Mouse (Mus musculus): Measurements from ENCODE around the gene Cd300c. TPM values are rescaled to one million over a fixed set of nuclear protein-coding genes. Genes with fewer than 3 reads are reported as not detected.
A peak's percentile ranks its signal among the peaks of the same experiment; 100 is the strongest.
"Not testable (repeated sequence)": the region's sequence is repeated elsewhere in the genome, so short reads cannot be mapped to it uniquely, and the experiment has no call there.

The Cd300c gene
- polyA plus RNA-seq, 2 experiments = not detected

DNA sequence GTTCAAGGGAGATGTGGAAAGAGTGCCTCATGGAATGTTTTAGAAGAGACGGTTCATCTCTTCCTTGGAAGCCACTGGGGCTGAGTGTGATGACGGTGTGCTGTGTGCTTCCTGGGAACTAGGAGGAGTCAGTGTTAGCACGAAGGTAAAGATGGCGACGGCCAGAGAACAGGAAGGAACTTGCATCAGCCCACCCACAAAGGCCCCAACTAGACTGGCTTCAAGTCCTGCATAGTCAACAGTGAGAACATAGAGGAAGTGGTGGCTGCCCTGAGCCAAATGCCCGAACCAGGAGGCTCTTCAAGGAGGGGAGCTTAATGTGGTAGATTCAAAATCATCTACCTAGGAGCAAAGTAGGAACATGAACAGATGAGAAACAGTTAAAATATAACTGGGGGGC lies 51.8 kb downstream of the Cd300c start:
- no peak for TF ChIP-seq EP300 (IDR thresholded peaks at IDR 0.05; ENCODE audit: low read depth)
- no peak for TF ChIP-seq CTCF (IDR thresholded peaks at IDR 0.05; ENCODE audit: low read depth)
- Histone ChIP-seq H3K27me3 (ENCODE audit: control insufficient read depth, insufficient read depth, low read length) (no peaks in the 10 kb centered on the region), H3K9me3 (ENCODE audit: control insufficient read depth, low read length) (no peaks in the 10 kb centered on the region), H3K36me3 (replicated peaks; ENCODE audit: control insufficient read depth, insufficient read depth, low read depth) (no peaks in the 10 kb centered on the region), H3K4me1 (replicated peaks; ENCODE audit: control insufficient read depth in 2 of 2, insufficient read depth in 2 of 2, low read length in 1 of 2) (no peaks in the 10 kb centered on the region; a peak in 1 of 4 replicates), H3K27ac (no peak overlapping the region), H3K4me3 (ENCODE audit: insufficient read depth in 1 of 2, low read depth in 2 of 2, low read length in 2 of 2) (no peak overlapping the region), H3K4me2 (ENCODE audit: low read depth) (no peak overlapping the region), H3K9ac (replicated peaks) (no peak overlapping the region)
- no peak for ATAC-seq (ENCODE audit: insufficient read depth)
- WGBS (ENCODE audit: insufficient replicate concordance) = 29% methylated on average over 6 of the region's 6 CpGs
- no peak for DNase-seq (ENCODE audit: low read depth in 3 of 3, low spot score in 3 of 3)

DNA sequence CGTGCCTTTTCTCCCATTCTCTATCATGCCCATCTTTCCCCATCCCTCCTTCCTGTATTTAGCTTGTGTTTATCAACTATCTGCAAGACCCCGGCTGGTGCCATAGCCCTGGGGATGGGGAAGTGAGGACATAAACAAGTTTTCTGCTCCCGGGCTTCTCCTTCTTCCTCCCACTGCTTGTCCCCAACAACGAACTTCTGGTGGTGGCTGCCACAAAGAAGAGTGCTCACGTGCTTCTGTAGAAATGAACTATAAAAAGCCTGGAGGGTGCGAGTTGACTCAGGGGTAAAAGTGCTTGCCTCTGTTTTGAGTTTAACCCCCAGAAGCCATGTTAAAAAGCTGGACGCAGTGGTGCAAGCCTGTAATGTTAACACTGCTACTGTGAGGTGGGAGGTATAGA lies 54.0 kb downstream of the Cd300c start:
- WGBS (ENCODE audit: insufficient replicate concordance) = 8% methylated on average over 7 of the region's 7 CpGs
- no peak overlapping the region for H3K27ac ChIP-seq
- no peaks in the 10 kb centered on the region; a peak in 1 of 4 replicates for H3K4me1 ChIP-seq (replicated peaks; ENCODE audit: control insufficient read depth in 2 of 2, insufficient read depth in 2 of 2, low read length in 1 of 2)
- H3K4me3 ChIP-seq (ENCODE audit: insufficient read depth in 1 of 2, low read depth in 2 of 2, low read length in 2 of 2) = no peak overlapping the region
- no peaks in the 10 kb centered on the region for H3K36me3 ChIP-seq (replicated peaks; ENCODE audit: control insufficient read depth, insufficient read depth, low read depth)
- no peaks in the 10 kb centered on the region for H3K27me3 ChIP-seq (ENCODE audit: control insufficient read depth, insufficient read depth, low read length)
- no peak overlapping the region for H3K4me2 ChIP-seq (ENCODE audit: low read depth)
- H3K9ac ChIP-seq (replicated peaks) = no peak overlapping the region
- DNase-seq (ENCODE audit: low read depth in 3 of 3, low spot score in 3 of 3) (no peak), ATAC-seq (ENCODE audit: insufficient read depth) (no peak)
- H3K9me3 ChIP-seq (ENCODE audit: control insufficient read depth, low read length) = no peaks in the 10 kb centered on the region
- TF ChIP-seq CTCF (IDR thresholded peaks at IDR 0.05; ENCODE audit: low read depth) (no peak), EP300 (IDR thresholded peaks at IDR 0.05; ENCODE audit: low read depth) (no peak)

- WGBS (ENCODE audit: insufficient replicate concordance) = 2% methylated on average over 9 of the region's 9 CpGs
- Histone ChIP-seq H3K9me3 (ENCODE audit: control insufficient read depth, low read length) (no peaks in the 10 kb centered on the region), H3K4me1 (replicated peaks; ENCODE audit: control insufficient read depth in 2 of 2, insufficient read depth in 2 of 2, low read length in 1 of 2) (no peaks in the 10 kb centered on the region; a peak in 1 of 4 replicates), H3K36me3 (replicated peaks; ENCODE audit: control insufficient read depth, insufficient read depth, low read depth) (no peaks in the 10 kb centered on the region), H3K27me3 (ENCODE audit: control insufficient read depth, insufficient read depth, low read length) (no peaks in the 10 kb centered on the region), H3K9ac (replicated peaks) (no peak overlapping the region), H3K4me3 (ENCODE audit: insufficient read depth in 1 of 2, low read depth in 2 of 2, low read length in 2 of 2) (no peak overlapping the region), H3K4me2 (ENCODE audit: low read depth) (no peak overlapping the region), H3K27ac (no peak overlapping the region)
- peak in 2 of 3 experiments; percentile 33 to 44 for DNase-seq (ENCODE audit: low read depth in 3 of 3, low spot score in 3 of 3)
- ATAC-seq (ENCODE audit: insufficient read depth) = no peak
- TF ChIP-seq CTCF (IDR thresholded peaks at IDR 0.05; ENCODE audit: low read depth) (peak; percentile 82), EP300 (IDR thresholded peaks at IDR 0.05; ENCODE audit: low read depth) (no peak)
Measured at GRCm38 (mm10) chr11:114912847-114913246, 56.1 kb downstream of the Cd300c start.

- not testable (repeated sequence) for H3K36me3 ChIP-seq (replicated peaks; ENCODE audit: control insufficient read depth, insufficient read depth, low read depth); H3K4me3 ChIP-seq (ENCODE audit: insufficient read depth in 1 of 2, low read depth in 2 of 2, low read length in 2 of 2); H3K9me3 ChIP-seq (ENCODE audit: control insufficient read depth, low read length); H3K4me2 ChIP-seq (ENCODE audit: low read depth); DNase-seq (ENCODE audit: low read depth in 3 of 3, low spot score in 3 of 3); ATAC-seq (ENCODE audit: insufficient read depth); H3K27me3 ChIP-seq (ENCODE audit: control insufficient read depth, insufficient read depth, low read length); H3K27ac ChIP-seq; H3K4me1 ChIP-seq (replicated peaks; ENCODE audit: control insufficient read depth in 2 of 2, insufficient read depth in 2 of 2, low read length in 1 of 2); H3K9ac ChIP-seq (replicated peaks)
- TF ChIP-seq CTCF (IDR thresholded peaks at IDR 0.05; ENCODE audit: low read depth) = peak; percentile 45
- WGBS (ENCODE audit: insufficient replicate concordance) = 15% methylated on average over 3 of the region's 3 CpGs
Measured at GRCm38 (mm10) chr11:114909538-114909937, 59.4 kb downstream of the Cd300c start.

- H3K9ac ChIP-seq (replicated peaks) = no peak overlapping the region
- DNase-seq (ENCODE audit: low read depth in 3 of 3, low spot score in 3 of 3) (no peak), ATAC-seq (ENCODE audit: insufficient read depth) (no peak)
- TF ChIP-seq EP300 (IDR thresholded peaks at IDR 0.05; ENCODE audit: low read depth) (no peak), CTCF (IDR thresholded peaks at IDR 0.05; ENCODE audit: low read depth) (no peak)
- H3K27ac ChIP-seq = no peak overlapping the region
- 32% methylated on average over 4 of the region's 4 CpGs for WGBS (ENCODE audit: insufficient replicate concordance)
- H3K36me3 ChIP-seq (replicated peaks; ENCODE audit: control insufficient read depth, insufficient read depth, low read depth) = no peaks in the 10 kb centered on the region
- no peak overlapping the region for H3K4me2 ChIP-seq (ENCODE audit: low read depth)
- H3K4me3 ChIP-seq (ENCODE audit: insufficient read depth in 1 of 2, low read depth in 2 of 2, low read length in 2 of 2) = no peak overlapping the region
- H3K4me1 ChIP-seq (replicated peaks; ENCODE audit: control insufficient read depth in 2 of 2, insufficient read depth in 2 of 2, low read length in 1 of 2) = peaks cover 0 to 5% of the 10 kb centered on the region in 2 experiments; a peak in 2 of 4 replicates
- no peaks in the 10 kb centered on the region for H3K9me3 ChIP-seq (ENCODE audit: control insufficient read depth, low read length)
- no peaks in the 10 kb centered on the region for H3K27me3 ChIP-seq (ENCODE audit: control insufficient read depth, insufficient read depth, low read length)
Measured at GRCm38 (mm10) chr11:114908086-114908485, 60.9 kb downstream of the Cd300c start.

Data from liver, embryonic 14.5 days (tissue).